8 mouse cellular contexts compared by ENCODE assay signal in the genomic region with DNA sequence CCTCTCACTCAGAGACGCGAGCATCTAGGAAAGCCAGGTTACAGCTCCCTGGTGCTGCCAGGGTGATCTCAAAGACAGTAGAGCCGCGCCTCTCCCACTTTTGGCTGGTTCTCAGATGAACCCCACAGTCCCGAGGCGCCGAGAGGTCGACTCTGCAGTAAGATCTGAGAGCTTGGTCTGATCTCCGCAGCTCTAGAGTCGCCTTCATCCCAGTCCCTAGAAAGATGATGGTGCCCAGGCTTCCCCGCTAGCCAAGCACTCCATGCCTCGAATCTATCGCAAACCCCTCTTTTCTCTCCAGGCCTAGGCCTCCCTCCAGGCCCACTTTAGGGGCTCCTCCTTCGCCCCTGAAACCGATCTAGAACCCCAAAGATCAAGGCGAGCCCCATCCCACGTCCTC. TPM values are rescaled to one million over a fixed set of nuclear protein-coding genes. Genes with fewer than 3 reads are reported as not detected.
DNase-seq lines count a peak whose midpoint lies in the region; TF ChIP-seq lines count a peak whose summit lies in the region.

No protein-coding gene starts in this region.

- no peak for TF ChIP-seq POLR2A in kidney, adult 2 months (IDR thresholded peaks at IDR 0.05; ENCODE audit: low read depth, low read length)
- TF ChIP-seq POLR2A in bone marrow, adult 2 months (IDR thresholded peaks at IDR 0.05; ENCODE audit: borderline replicate concordance, control insufficient read depth, low read depth, low read length), result no peak

- WGBS in kidney, adult 2 months, result under 1% methylated on average over 17 of the region's 17 CpGs
- WGBS in bone marrow, adult 2 months, result 2% methylated on average over 17 of the region's 17 CpGs
- under 1% methylated on average over 17 of the region's 17 CpGs for WGBS in hindbrain, embryonic 10.5 days

- no peaks in the 10 kb centered on the region for H3K27me3 ChIP-seq in kidney, adult 2 months (replicated peaks; ENCODE audit: control insufficient read depth, insufficient read depth, low read length)
- H3K27me3 ChIP-seq in hindbrain, embryonic 10.5 days (ENCODE audit: insufficient read depth, poor library complexity, severe bottlenecking), result no peaks in the 10 kb centered on the region

- H3K9me3 ChIP-seq in hindbrain, embryonic 10.5 days, result no peaks in the 10 kb centered on the region

- H3K27ac ChIP-seq in kidney, adult 2 months (ENCODE audit: insufficient read depth, low read depth, low read length), result peak overlapping the region; percentile 14; the same call in 1 of the 2 replicates
- H3K27ac ChIP-seq in bone marrow, adult 2 months (ENCODE audit: control insufficient read depth, insufficient read depth, low read depth, low read length, poor library complexity), result peak overlapping the region; percentile 17; the same call in 1 of the 2 replicates
- H3K27ac ChIP-seq in hindbrain, embryonic 10.5 days, result peak overlapping the region; percentile 95

- H3K36me3 ChIP-seq in kidney, adult 2 months (ENCODE audit: control insufficient read depth, insufficient read depth, low read length), result no peaks in the 10 kb centered on the region
- peaks cover 7% of the 10 kb centered on the region for H3K36me3 ChIP-seq in hindbrain, embryonic 10.5 days

- H3K4me1 ChIP-seq in kidney, adult 2 months (ENCODE audit: control insufficient read depth, insufficient read depth, low read length), result peaks cover 5% of the 10 kb centered on the region
- no peaks in the 10 kb centered on the region for H3K4me1 ChIP-seq in bone marrow, adult 2 months (ENCODE audit: control insufficient read depth, insufficient read depth, low read length)
- H3K4me1 ChIP-seq in hindbrain, embryonic 10.5 days (replicated peaks), result peaks cover 37% of the 10 kb centered on the region

- TF ChIP-seq CTCF in kidney, adult 2 months (conservative IDR thresholded peaks at IDR 0.05; ENCODE audit: insufficient read depth, insufficient read length, low read depth, low read length), result no peak
- no peak for TF ChIP-seq CTCF in bone marrow, adult 2 months (IDR thresholded peaks at IDR 0.05; ENCODE audit: control insufficient read depth, insufficient read depth, low read length)

- H3K4me3 ChIP-seq in kidney, adult 2 months (ENCODE audit: insufficient read depth, low read depth, low read length), result peak overlapping the region; percentile 76
- peak overlapping the region; percentile 82 for H3K4me3 ChIP-seq in bone marrow, adult 2 months (replicated peaks; ENCODE audit: control insufficient read depth, low read depth, low read length)
- H3K4me3 ChIP-seq in hindbrain, embryonic 10.5 days, result peak overlapping the region; percentile 89

- no peak for DNase-seq in kidney, adult 2 months
- no peak for DNase-seq in kidney, adult 9 months
- no peak for DNase-seq in hindbrain, embryonic 10.5 days (ENCODE audit: low spot score)
- DNase-seq in lung, postnatal 36 days, result peak; percentile 21
- DNase-seq in layer of hippocampus, postnatal 36 days, result no peak
- DNase-seq in left cerebral cortex, adult 11 months (ENCODE audit: low spot score), result no peak
- DNase-seq in adrenal gland, postnatal 14 days, result no peak

RNA-seq across cellular contexts. Expression of gene Arl3, which starts 0.5 kb away (rescaled TPM):
- polyA plus RNA-seq in kidney, adult 2 months (2012; rRNA removed), result 52.5 and 62.8 TPM in 2 replicates
- 14.0 and 18.3 TPM in 2 replicates for polyA plus RNA-seq in bone marrow, adult 2 months (2011; ENCODE audit: insufficient read depth, insufficient read length, low replicate concordance, missing spikeins)
- 203 and 209 TPM in 2 replicates for polyA plus RNA-seq in hindbrain, embryonic 10.5 days (2016; fragmentation: Nextera tagmentation; extraction: Ambion mirVana)
- total RNA-seq in layer of hippocampus, postnatal 36 days (2021), result 100 to 1,000 TPM; 123 to 126 TPM
- total RNA-seq in adrenal gland, postnatal 14 days (2021), result 57.0 and 60.7 TPM in 2 replicates

RNA-seq across cellular contexts. Expression of gene Sfxn2, which starts 0.6 kb away (rescaled TPM):
- 18.9 and 23.0 TPM in 2 replicates for polyA plus RNA-seq in kidney, adult 2 months (2012; rRNA removed)
- 4.3 and 9.4 TPM in 2 replicates for polyA plus RNA-seq in bone marrow, adult 2 months (2011; ENCODE audit: insufficient read depth, insufficient read length, low replicate concordance, missing spikeins)
- 12.9 and 17.9 TPM in 2 replicates for polyA plus RNA-seq in hindbrain, embryonic 10.5 days (2016; fragmentation: Nextera tagmentation; extraction: Ambion mirVana)
- 1 to 10 TPM; 4.9 to 8.5 TPM for total RNA-seq in layer of hippocampus, postnatal 36 days (2021)
- 11.5 and 12.7 TPM in 2 replicates for total RNA-seq in adrenal gland, postnatal 14 days (2021)

RNA-seq across cellular contexts. Expression of gene Wbp1l, which starts 26.3 kb away (rescaled TPM):
- 60.1 and 60.3 TPM in 2 replicates for polyA plus RNA-seq in kidney, adult 2 months (2012; rRNA removed)
- 15.8 and 29.3 TPM in 2 replicates for polyA plus RNA-seq in bone marrow, adult 2 months (2011; ENCODE audit: insufficient read depth, insufficient read length, low replicate concordance, missing spikeins)
- polyA plus RNA-seq in hindbrain, embryonic 10.5 days (2016; fragmentation: Nextera tagmentation; extraction: Ambion mirVana), result 48.2 and 54.4 TPM in 2 replicates
- total RNA-seq in layer of hippocampus, postnatal 36 days (2021), result 10 to 100 TPM; 39.9 to 40.8 TPM
- total RNA-seq in adrenal gland, postnatal 14 days (2021), result 132 and 137 TPM in 2 replicates

Comparison
In these comparisons a context has a peak if more than half of its experiments do, and no peak if none do; other contexts are left out.
1. H3K27ac ChIP-seq: peak in every context shown above with its lines; median percentile 95 in hindbrain, embryonic 10.5 days; 17 in bone marrow, adult 2 months; 14 in kidney, adult 2 months.